Mouse (Mus musculus) liver, postnatal 0 days (tissue): ENCODE data around the gene Per2.

Source experiments
- CTCF ChIP-seq: sonication (generic); IDR thresholded peaks from 2 replicates; pipeline ENCODE4 v1.5.1; 2016; ENCODE audit warnings: antibody characterized with exemption, low read depth
- EP300 ChIP-seq: IDR thresholded peaks from 2 replicates; pipeline ENCODE4 v1.6.1; 2016; ENCODE audit warnings: antibody characterized with exemption, low read depth, mild to moderate bottlenecking

- TF ChIP-seq CTCF (no peak), EP300 (no peak)
Observed at GRCm38 (mm10) chr1:91446511-91446910, 12.6 kb downstream of the Per2 start.
